Mouse (Mus musculus) spleen, adult 2 months (tissue): ENCODE measurements at regions not wholly inside any gene's neighbourhood (a gene's known extent, or its start where the extent isn't known, plus 50 kb on each side); places are given as distances from the start of the nearest gene placed in this dataset.

Experiments
- CTCF ChIP-seq: fragments of 200-500 bp; IDR thresholded peaks from 2 replicates; pipeline ENCODE4 v1.5.1; 2011; ENCODE audit warnings: mild to moderate bottlenecking, inconsistent platforms; ENCODE audit not compliant: insufficient read depth, insufficient read length, insufficient replicate concordance; ENCODE audit errors: extremely low read depth
- POLR2A ChIP-seq: fragments of 200-500 bp; IDR thresholded peaks from 2 replicates; pipeline ENCODE4 v1.6.1; 2011; ENCODE audit warnings: low read depth, low read length, inconsistent platforms

DNA sequence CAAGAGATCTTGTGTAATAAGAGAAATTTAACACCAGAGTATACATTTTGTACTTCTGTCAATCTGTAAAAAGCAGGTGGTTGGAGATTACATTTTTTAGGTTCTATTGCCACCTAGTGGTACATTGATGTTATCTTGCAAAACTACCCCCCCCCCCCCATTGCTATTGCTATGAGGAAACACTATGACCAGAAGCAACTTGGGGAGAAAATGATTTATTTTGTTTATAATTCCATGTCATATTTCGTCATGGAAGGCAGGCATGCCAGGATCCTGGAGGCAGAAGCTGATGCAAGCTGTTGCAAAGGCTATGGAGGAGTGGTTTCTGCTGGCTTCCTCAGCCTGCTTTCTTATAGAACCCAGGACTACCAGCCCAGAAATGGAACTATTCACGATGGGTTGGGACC, 86.6 kb upstream of the Megf9 start:
- no peak for TF ChIP-seq CTCF
- no peak for TF ChIP-seq POLR2A
